Mouse (Mus musculus) cerebellum, adult 18-20 months (tissue): ENCODE measurements around the gene Gtf3c4.
A peak's percentile ranks its signal among the peaks of the same experiment; 100 is the strongest.

ENCODE experiments used
- DNase-seq, 2 experiments: peaks; one replicate each; pipeline ENCODE4 v3.0.0; 2021

The Gtf3c4 gene

DNA sequence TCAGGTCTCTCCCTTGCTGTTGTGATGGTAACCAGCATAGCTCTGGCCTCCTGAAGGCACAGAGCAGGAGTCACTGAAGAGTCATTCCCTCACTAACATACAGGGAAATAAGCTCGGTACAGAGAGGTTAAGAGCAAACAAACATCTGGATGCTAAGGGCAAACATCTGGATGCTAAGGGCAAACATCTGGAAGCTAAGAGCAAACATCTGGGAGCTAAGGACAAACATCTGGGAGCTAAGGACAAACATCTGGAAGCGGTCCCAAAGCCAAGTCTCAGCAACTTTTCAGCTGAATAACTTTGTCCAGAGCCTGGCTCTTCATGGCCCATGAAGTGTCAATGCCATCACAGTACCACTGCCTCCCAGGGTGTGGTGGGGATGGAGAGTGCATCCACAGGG is 40.6 kb downstream of the Gtf3c4 start:
- no peak for DNase-seq

- no peak for DNase-seq
Measured at GRCm38 (mm10) chr2:28798390-28798789, 41.8 kb downstream of the Gtf3c4 start.

GRCm38 (mm10) chr2:28797490-28798106 is 42.6 kb downstream of the Gtf3c4 start:
- no peak for DNase-seq

- DNase-seq, result no peak
Measured at GRCm38 (mm10) chr2:28796298-28796697, 43.9 kb downstream of the Gtf3c4 start.

DNA sequence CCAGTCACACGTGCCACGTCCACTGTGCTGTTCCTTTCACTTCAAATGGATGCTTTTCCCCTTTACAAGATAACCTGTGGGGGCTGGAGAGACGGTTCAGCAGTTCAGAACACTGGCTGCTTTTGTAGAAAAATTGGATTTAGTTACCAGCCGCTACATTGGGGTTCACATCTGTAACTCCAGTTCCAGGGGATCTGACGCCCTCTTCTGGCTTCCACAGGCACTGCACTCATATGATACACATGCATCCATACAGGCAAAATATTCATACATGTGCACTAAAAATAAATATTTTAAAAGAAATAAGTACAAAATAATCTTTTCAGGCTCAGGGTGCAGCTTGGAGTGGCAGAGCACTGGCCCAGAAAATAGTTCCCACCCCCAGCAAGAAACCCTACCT is 45.5 kb downstream of the Gtf3c4 start:
- no peak for DNase-seq

- peak in 1 of 2 experiments; percentile 26 for DNase-seq
Measured at GRCm38 (mm10) chr2:28792931-28793610, 47.1 kb downstream of the Gtf3c4 start.

GRCm38 (mm10) chr2:28787067-28787619 is 53.0 kb downstream of the Gtf3c4 start:
- no peak for DNase-seq

GRCm38 (mm10) chr2:28786355-28787066 is 53.6 kb downstream of the Gtf3c4 start:
- DNase-seq, result no peak

GRCm38 (mm10) chr2:28781310-28781709 is 58.9 kb downstream of the Gtf3c4 start:
- DNase-seq, result no peak

- DNase-seq, result no peak
Measured at GRCm38 (mm10) chr2:28780001-28780782, 60.0 kb downstream of the Gtf3c4 start.

DNA sequence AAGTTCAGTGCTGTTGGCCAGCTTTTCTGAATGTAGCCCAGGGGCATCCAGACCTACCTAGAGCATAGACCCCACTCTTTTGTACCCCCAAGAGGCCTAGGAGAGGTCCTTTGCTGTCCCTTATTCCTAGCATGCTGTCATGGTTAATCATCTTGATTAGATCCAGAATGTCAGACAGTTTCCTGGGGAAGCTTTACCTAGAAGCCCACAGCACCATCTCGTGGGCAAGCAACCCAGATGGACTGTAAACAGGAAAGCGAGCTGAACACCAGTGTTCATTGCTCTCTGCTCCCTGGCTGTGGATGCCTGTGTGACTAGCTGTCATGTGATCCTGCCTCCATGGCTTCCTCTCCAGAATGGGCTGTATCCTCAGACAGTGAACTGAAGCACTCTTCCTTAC is 63.4 kb downstream of the Gtf3c4 start:
- no peak for DNase-seq

GRCm38 (mm10) chr2:28774073-28774472 is 66.1 kb downstream of the Gtf3c4 start:
- no peak for DNase-seq
